Mouse (Mus musculus) pancreas, adult 10 weeks (tissue): ENCODE data around the gene Samsn1. TPM values are rescaled to one million over a fixed set of nuclear protein-coding genes. Genes with fewer than 3 reads are reported as not detected.

ENCODE experiments used
- polyA plus RNA-seq: library from polyadenylated mRNA; stranded (reverse); fragments of 350-450 nt; fragmentation: Illumina TruSeq; extraction: RNeasy Lipid Tissue Mini Kit (QIAGEN cat#74804); gene quantifications from one replicate; pipeline ENCODE4 v1.2.3, GENCODE M21; 2015; ENCODE audit warnings: low read depth, low replicate concordance; ENCODE audit not compliant: insufficient read depth

Gene Samsn1
- polyA plus RNA-seq = 0.57 TPM

GRCm38 (mm10) chr16:76022181-76022580 is at the start of gene Samsn1:
TSS of gene Samsn1 (minus strand) at chr16:76022281.

